Mouse (Mus musculus): ENCODE results near the gene Tsg101. TPM values are rescaled to one million over a fixed set of nuclear protein-coding genes. Genes with fewer than 3 reads are reported as not detected.

Gene Tsg101
- polyA plus RNA-seq, 1 experiment from 2014 or later, result 174 TPM

Other genes starting within 250 kb of the Tsg101 start
- 0.83 and 1.9 TPM in 2 replicates for gene Tph1, start 247.4 kb downstream of the Tsg101 start, polyA plus RNA-seq (2014; fragmentation: Nextera tagmentation; extraction: Ambion mirVana)
- 26.8 and 31.5 TPM in 2 replicates for gene Saal1, start 209.3 kb downstream of the Tsg101 start, polyA plus RNA-seq (2014; fragmentation: Nextera tagmentation; extraction: Ambion mirVana)
- 0.61 TPM in 1 of 2 replicates, not detected in the other for gene Saa3, start 204.3 kb downstream of the Tsg101 start, polyA plus RNA-seq (2014; fragmentation: Nextera tagmentation; extraction: Ambion mirVana)
- not detected in 2 replicates for gene Saa4, start 187.4 kb downstream of the Tsg101 start, polyA plus RNA-seq (2014; fragmentation: Nextera tagmentation; extraction: Ambion mirVana)
- 0.51 TPM in 1 of 2 replicates, not detected in the other for gene Saa1, start 177.0 kb downstream of the Tsg101 start, polyA plus RNA-seq (2014; fragmentation: Nextera tagmentation; extraction: Ambion mirVana)
- gene Saa2, start 168.2 kb downstream of the Tsg101 start, polyA plus RNA-seq (2014; fragmentation: Nextera tagmentation; extraction: Ambion mirVana), result not detected in 2 replicates
- gene Hps5, start 123.9 kb downstream of the Tsg101 start, polyA plus RNA-seq (2014; fragmentation: Nextera tagmentation; extraction: Ambion mirVana), result 16.2 and 17.3 TPM in 2 replicates
- gene Gtf2h1, start 123.9 kb downstream of the Tsg101 start, polyA plus RNA-seq (2014; fragmentation: Nextera tagmentation; extraction: Ambion mirVana), result 51.2 and 56.7 TPM in 2 replicates
- 1,559 and 1,681 TPM in 2 replicates for gene Ldha, start 78.5 kb downstream of the Tsg101 start, polyA plus RNA-seq (2014; fragmentation: Nextera tagmentation; extraction: Ambion mirVana)
- 0.26 TPM in 1 of 2 replicates, not detected in the other for gene Ldhc, start 58.8 kb downstream of the Tsg101 start, polyA plus RNA-seq (2014; fragmentation: Nextera tagmentation; extraction: Ambion mirVana)
- gene Uevld, start 38.6 kb upstream of the Tsg101 start, polyA plus RNA-seq (2014; fragmentation: Nextera tagmentation; extraction: Ambion mirVana), result 9.7 and 11.0 TPM in 2 replicates
- gene Gm9999, start 63.6 kb upstream of the Tsg101 start, polyA plus RNA-seq (2014; fragmentation: Nextera tagmentation; extraction: Ambion mirVana), result not detected in 2 replicates
- gene Spty2d1, start 88.4 kb upstream of the Tsg101 start, polyA plus RNA-seq (2014; fragmentation: Nextera tagmentation; extraction: Ambion mirVana), result 22.1 and 23.1 TPM in 2 replicates
- 19.6 and 25.9 TPM in 2 replicates for gene Tmem86a, start 130.6 kb upstream of the Tsg101 start, polyA plus RNA-seq (2014; fragmentation: Nextera tagmentation; extraction: Ambion mirVana)
- 2.0 and 3.0 TPM in 2 replicates for gene Ptpn5, start 213.7 kb upstream of the Tsg101 start, polyA plus RNA-seq (2014; fragmentation: Nextera tagmentation; extraction: Ambion mirVana)